Mouse (Mus musculus) CD8-positive naive resting alpha-beta T cell, adult 2 months (primary cell): Measurements from ENCODE around the gene Dhx40.
"Not testable (repeated sequence)": the region's sequence is repeated elsewhere in the genome, so short reads cannot be mapped to it uniquely, and the experiment has no call there.

Experiments used
- DNase-seq, 2 experiments: peaks; one replicate each; pipeline ENCODE4 v3.0.0; 2022; ENCODE audit warnings: low read depth in 2 of 2, low spot score in 2 of 2

The Dhx40 gene

GRCm38 (mm10) chr11:86756156-86757141, 51.1 kb downstream of the Dhx40 start:
- DNase-seq = peak; percentile 11 to 38

- DNase-seq = no peak
These were observed 55.1 kb downstream of the Dhx40 start for GRCm38 (mm10) chr11:86752404-86752803.

- DNase-seq = no peak
These were observed 56.5 kb downstream of the Dhx40 start for GRCm38 (mm10) chr11:86751010-86751409.

- DNase-seq = no peak
These were observed 57.6 kb downstream of the Dhx40 start for GRCm38 (mm10) chr11:86749776-86750423.

DNA sequence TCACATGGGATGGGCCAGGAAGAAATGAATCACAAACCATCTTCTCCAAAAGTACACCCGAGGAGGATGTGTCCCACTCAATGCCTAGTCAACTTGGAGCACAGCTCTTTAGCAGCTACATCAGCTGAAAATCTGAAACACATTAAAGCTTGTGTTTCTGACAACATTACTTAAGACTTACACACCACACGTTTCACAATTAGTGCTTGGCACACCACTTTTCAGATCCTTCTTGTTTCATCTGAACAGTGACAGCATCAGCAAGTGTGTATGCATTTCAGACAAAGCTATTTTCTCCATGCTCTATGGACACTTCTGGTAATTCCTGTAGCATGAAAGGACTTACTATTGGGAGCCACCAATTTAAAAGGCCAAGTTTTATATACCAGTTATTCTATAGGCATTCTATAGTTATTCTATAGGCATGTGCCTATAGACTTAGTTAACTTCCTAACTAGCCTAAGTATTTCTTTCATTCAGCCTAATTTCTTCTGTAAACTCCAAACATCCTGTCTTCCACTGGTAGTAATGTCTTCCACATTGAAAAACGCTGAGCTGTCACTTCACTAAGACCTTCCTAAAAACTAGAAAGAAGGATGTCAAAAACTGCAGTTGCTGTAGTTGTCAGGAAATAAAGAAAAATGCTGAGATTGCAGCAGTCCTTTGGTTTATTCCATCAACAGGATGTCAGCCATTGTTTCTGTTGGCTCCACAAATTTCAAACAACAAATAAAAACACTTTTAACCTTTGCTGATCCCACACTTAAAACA, 61.7 kb downstream of the Dhx40 start:
- DNase-seq = no peak

DNA sequence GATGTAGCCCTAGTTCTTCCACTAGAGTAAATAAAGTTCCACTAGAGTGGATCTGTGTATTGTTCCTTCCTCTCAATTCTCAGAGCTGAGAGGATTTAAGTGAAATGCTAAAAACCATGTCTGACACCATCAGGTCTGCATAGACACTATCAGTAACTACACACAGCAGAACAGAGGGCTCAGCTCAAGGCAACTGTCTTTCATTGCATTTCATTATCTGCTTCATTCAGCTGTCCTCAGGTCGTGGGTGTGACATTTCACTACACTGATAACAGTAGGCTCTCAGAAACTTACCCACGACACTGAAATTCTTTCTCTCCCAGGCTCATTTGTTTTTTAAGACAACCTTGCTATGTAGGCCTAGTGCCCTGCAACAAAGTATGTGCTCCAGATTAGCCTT, 64.9 kb downstream of the Dhx40 start:
- no peak for DNase-seq

DNA sequence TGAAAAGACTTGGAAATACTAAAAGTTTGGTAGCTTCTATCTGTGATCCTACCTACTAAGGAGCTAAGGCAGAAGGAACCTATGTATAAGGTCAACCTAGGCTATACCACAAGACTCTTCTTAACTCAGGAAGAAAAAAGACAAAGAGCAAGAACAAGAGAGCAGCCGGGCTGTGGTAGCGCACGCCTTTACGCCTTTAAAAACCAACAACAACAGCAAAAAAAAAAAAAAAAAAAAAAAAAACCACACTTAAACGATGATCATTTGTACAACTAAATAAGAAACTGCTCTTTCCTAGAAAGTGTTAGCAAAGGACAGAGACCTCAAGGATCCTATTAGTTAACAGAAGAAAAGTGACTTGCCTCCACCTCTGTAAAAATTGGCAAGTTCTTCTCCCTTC, 66.0 kb downstream of the Dhx40 start:
- no peak for DNase-seq

- DNase-seq = no peak
These were observed 68.1 kb downstream of the Dhx40 start for GRCm38 (mm10) chr11:86739470-86739869.

- no peak for DNase-seq
These were observed 68.6 kb downstream of the Dhx40 start for GRCm38 (mm10) chr11:86738956-86739355.

DNA sequence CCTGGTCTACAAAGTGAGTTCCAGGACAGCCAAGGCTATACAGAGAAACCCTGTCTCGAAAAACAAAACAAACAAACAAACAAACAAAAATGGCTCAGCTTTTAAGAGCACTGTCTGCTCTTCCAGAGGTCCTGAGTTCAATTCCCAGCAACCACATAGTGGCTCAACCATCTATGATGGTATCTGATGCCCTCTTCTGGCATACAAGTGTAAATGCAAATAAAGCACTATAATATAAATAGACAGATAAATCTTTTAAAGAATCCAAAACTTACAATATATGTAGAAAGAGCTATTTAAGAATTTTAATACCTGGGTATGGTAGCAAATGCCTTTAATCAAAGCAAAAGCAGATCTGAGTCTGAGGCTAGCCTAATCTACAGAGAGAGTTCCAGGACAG, 69.2 kb downstream of the Dhx40 start:
- not testable (repeated sequence) for DNase-seq

GRCm38 (mm10) chr11:86737301-86738000, 70.1 kb downstream of the Dhx40 start:
- DNase-seq = no peak

DNA sequence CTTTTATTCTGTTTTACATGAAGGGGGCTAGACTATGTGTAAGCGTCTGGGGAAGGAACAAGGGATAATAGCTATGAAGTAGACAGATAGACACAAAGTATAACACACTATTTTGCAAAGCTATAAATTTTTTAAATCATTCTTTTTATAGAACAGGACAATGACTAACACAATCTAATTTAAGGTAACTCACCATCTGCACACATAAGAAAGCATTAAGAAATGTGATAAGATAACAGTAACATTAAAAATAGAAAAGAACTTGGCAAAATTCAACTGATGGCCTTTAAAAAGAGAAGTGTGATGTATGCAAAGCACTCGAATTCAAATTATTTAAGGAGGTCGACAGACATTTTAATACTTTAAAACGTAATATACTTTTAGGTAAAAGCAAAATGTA, 72.6 kb downstream of the Dhx40 start:
- DNase-seq = no peak

DNA sequence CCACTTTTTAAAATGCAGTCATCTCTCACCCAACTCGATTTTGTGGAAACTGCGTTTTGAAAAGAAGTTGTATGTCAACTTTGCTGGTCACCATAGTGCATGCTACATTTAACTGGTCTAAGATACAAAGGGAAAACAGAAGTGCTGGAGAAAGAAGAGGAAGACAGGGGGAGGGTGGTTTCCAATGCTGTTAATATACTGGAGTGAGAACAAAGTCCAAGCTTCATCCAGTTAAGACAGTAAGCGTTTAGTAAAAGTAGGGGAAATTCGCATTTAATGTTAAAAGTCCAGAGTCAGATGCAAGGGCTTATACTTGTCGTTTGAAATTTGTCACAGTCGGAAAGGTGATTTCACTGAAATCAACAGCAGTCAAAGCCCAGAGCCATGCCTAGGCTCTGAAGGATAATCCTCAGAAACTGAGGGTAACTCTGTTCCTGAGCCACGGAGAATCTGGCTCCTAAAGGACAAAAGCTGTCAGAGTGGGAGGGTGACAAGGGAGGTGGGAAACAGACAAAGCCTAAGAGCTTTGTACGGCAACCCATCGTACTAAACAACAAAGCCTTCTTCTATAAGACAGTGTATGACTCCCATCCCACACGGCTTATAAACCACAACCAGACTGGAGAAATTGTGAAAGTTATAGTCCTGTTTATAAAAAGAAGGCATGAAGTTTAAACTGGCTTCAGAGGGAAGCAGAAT, 73.2 kb downstream of the Dhx40 start:
- DNase-seq = no peak

GRCm38 (mm10) chr11:86731443-86731842, 76.1 kb downstream of the Dhx40 start:
- no peak for DNase-seq

DNA sequence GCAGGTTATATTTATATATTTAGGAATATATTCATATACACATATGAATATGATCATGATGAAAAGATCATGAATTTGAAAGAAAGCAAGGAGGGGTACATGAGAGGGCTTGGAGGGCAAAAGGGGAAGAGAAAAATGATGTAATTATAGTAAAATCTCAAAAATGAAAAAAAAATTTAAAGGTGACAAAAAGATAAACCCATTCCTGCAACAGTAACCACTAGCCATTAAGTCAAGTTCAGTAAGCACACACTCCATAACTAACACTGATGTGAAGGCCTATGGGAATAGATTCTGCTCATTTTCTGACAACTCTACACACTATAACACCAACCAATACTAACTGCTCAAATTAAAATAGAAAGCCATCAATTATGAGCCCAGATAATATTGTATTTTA, 81.9 kb downstream of the Dhx40 start:
- no peak for DNase-seq

DNA sequence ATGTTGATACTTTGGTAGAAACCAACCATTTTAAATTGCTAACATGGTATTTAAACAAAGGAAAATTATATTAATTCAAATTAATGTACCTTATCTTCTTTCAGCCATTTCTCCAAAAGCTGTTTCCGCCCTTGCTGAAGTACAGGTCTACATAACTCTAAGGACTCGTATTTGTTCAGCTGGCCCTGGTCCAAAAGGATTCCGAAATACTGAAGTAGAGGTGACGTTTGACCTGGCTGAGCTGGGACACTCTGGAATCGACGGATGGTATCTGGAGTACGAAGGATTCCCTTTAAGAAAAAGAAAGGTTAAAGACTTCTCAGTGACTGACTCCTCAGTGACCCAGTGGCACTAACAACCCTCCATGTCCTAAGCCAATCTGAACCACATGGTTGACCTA, 82.6 kb downstream of the Dhx40 start:
- DNase-seq = no peak

DNA sequence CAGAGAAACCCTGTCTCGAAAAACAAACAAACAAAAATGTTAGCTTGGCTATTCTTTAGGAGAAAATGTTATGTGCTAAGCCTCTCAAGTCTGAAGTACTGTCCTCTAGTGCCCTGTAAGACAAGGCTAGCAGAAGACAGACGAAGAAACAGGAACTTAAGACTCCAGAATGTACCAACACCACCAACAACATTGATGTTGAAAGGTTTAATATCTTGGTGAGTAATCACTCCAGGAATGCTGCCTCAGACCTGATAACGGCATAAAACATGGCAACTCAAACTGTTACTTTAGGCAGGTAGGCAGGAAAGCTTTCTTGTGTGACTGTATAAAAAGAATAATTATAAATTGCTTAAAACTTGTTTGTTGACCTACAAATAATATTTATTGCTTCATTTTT, 83.5 kb downstream of the Dhx40 start:
- no peak for DNase-seq

- DNase-seq = no peak
These were observed 88.2 kb downstream of the Dhx40 start for GRCm38 (mm10) chr11:86719390-86719789.
